Mouse (Mus musculus): ENCODE results near the gene Cdk14. TPM values are rescaled to one million over a fixed set of nuclear protein-coding genes. Genes with fewer than 3 reads are reported as not detected.

Cdk14 gene
- total and polyA plus RNA-seq, 2 experiments from 2014 or later: 34.8 to 54.0 TPM

GRCm38 (mm10) chr5:5042735-5043134 is 377.4 kb downstream of the Cdk14 start:
- WGBS: 63% methylated on average over 1 of the region's 1 CpGs
- Histone ChIP-seq H3K36me3 (ENCODE audit: insufficient read depth) (no peaks in the 10 kb centered on the region), H3K4me2 (ENCODE audit: low read depth) (no peak overlapping the region), H3K4me3 (ENCODE audit: low read depth, low read length) (no peak overlapping the region), H3K27ac (ENCODE audit: low read depth, low read length) (no peak overlapping the region), H3K27me3 (ENCODE audit: insufficient read depth, low read length) (no peaks in the 10 kb centered on the region), H3K9ac (no peak overlapping the region), H3K4me1 (ENCODE audit: insufficient read depth) (peaks cover 8% of the 10 kb centered on the region; the same call in 1 of the 2 replicates), H3K9me3 (ENCODE audit: low read length) (no peaks in the 10 kb centered on the region)
- no peak for TF ChIP-seq CTCF (IDR thresholded peaks at IDR 0.05; ENCODE audit: low read depth)
- DNase-seq (no peak), ATAC-seq (no peak)

DNA sequence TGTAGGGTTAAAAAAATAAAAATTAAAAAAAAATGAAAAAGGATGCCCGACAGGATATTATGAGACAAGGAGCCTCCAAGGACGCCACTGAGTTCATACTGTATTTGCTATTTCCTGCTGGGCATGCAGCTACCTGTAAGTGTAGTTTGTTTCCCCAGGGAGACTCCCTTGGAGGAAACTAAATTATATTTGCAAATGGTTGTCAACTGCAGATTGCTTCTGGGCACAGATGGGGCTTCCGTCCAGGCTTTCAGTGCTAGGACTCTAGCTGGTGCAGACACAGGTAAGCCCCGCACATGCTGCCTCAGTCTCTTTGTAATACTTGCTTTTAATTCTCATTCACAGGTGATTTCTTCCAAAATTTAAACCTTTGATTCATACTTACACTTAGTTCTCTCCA is 378.6 kb downstream of the Cdk14 start:
- no peak for TF ChIP-seq CTCF (IDR thresholded peaks at IDR 0.05; ENCODE audit: low read depth)
- 77% methylated on average over 4 of the region's 4 CpGs for WGBS
- H3K9ac ChIP-seq: no peak overlapping the region
- no peak overlapping the region for H3K4me2 ChIP-seq (ENCODE audit: low read depth)
- ATAC-seq (no peak), DNase-seq (no peak)
- H3K4me3 ChIP-seq (ENCODE audit: low read depth, low read length): no peak overlapping the region
- no peaks in the 10 kb centered on the region for H3K27me3 ChIP-seq (ENCODE audit: insufficient read depth, low read length)
- no peaks in the 10 kb centered on the region for H3K9me3 ChIP-seq (ENCODE audit: low read length)
- peaks cover 8% of the 10 kb centered on the region; the same call in 1 of the 2 replicates for H3K4me1 ChIP-seq (ENCODE audit: insufficient read depth)
- no peak overlapping the region for H3K27ac ChIP-seq (ENCODE audit: low read depth, low read length)
- no peaks in the 10 kb centered on the region for H3K36me3 ChIP-seq (ENCODE audit: insufficient read depth)

- ATAC-seq: peak; percentile 85
- no peaks in the 10 kb centered on the region for H3K27me3 ChIP-seq (ENCODE audit: insufficient read depth, low read length)
- no peaks in the 10 kb centered on the region for H3K9me3 ChIP-seq (ENCODE audit: low read length)
- H3K4me1 ChIP-seq (ENCODE audit: insufficient read depth): peaks cover 8% of the 10 kb centered on the region; the same call in 1 of the 2 replicates
- H3K9ac ChIP-seq: no peak overlapping the region
- peak; percentile 36 for DNase-seq
- H3K27ac ChIP-seq (ENCODE audit: low read depth, low read length): no peak overlapping the region
- H3K4me3 ChIP-seq (ENCODE audit: low read depth, low read length): no peak overlapping the region
- no peak for TF ChIP-seq CTCF (IDR thresholded peaks at IDR 0.05; ENCODE audit: low read depth)
- H3K36me3 ChIP-seq (ENCODE audit: insufficient read depth): no peaks in the 10 kb centered on the region
- 8% methylated on average over 4 of the region's 4 CpGs for WGBS
- H3K4me2 ChIP-seq (ENCODE audit: low read depth): no peak overlapping the region
Measured at GRCm38 (mm10) chr5:5039700-5040284, 380.3 kb downstream of the Cdk14 start.

- Histone ChIP-seq H3K4me1 (ENCODE audit: insufficient read depth) (no peaks in the 10 kb centered on the region), H3K4me3 (ENCODE audit: low read depth, low read length) (no peak overlapping the region), H3K27me3 (ENCODE audit: insufficient read depth, low read length) (no peaks in the 10 kb centered on the region), H3K9me3 (ENCODE audit: low read length) (no peaks in the 10 kb centered on the region), H3K27ac (ENCODE audit: low read depth, low read length) (no peak overlapping the region), H3K9ac (no peak overlapping the region), H3K4me2 (ENCODE audit: low read depth) (no peak overlapping the region), H3K36me3 (ENCODE audit: insufficient read depth) (no peaks in the 10 kb centered on the region)
- no peak for TF ChIP-seq CTCF (IDR thresholded peaks at IDR 0.05; ENCODE audit: low read depth)
- DNase-seq (no peak), ATAC-seq (no peak)
- 50% methylated on average over 5 of the region's 5 CpGs for WGBS
Measured at GRCm38 (mm10) chr5:5033445-5033844, 386.7 kb downstream of the Cdk14 start.

DNA sequence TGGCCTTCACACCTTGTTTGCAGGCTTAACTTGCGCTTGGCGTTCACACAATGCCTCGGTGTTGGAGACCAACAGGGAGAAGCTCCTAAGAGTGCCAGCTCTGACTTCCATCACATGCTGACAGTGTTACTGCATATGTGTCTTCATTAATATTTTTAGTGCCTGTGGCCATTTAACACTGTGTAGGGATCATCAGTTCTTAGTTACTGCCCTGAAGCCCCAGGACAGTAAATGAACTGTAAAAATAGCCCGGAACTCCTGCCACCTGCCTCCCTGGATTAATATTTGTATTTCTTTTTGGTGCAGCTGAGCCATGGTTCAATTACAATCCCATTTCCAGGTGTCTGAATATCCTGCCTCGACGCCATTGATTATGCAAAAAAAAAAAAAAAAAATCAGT is 387.3 kb downstream of the Cdk14 start:
- ATAC-seq (no peak), DNase-seq (no peak)
- Histone ChIP-seq H3K4me2 (ENCODE audit: low read depth) (no peak overlapping the region), H3K27ac (ENCODE audit: low read depth, low read length) (no peak overlapping the region), H3K27me3 (ENCODE audit: insufficient read depth, low read length) (no peaks in the 10 kb centered on the region), H3K9ac (no peak overlapping the region), H3K4me3 (ENCODE audit: low read depth, low read length) (no peak overlapping the region), H3K4me1 (ENCODE audit: insufficient read depth) (no peaks in the 10 kb centered on the region), H3K36me3 (ENCODE audit: insufficient read depth) (no peaks in the 10 kb centered on the region), H3K9me3 (ENCODE audit: low read length) (no peaks in the 10 kb centered on the region)
- 59% methylated on average over 6 of the region's 6 CpGs for WGBS
- TF ChIP-seq CTCF (IDR thresholded peaks at IDR 0.05; ENCODE audit: low read depth): no peak

- no peaks in the 10 kb centered on the region for H3K9me3 ChIP-seq (ENCODE audit: low read length)
- no peak overlapping the region for H3K27ac ChIP-seq (ENCODE audit: low read depth, low read length)
- no peaks in the 10 kb centered on the region for H3K27me3 ChIP-seq (ENCODE audit: insufficient read depth, low read length)
- H3K9ac ChIP-seq: no peak overlapping the region
- no peak overlapping the region for H3K4me3 ChIP-seq (ENCODE audit: low read depth, low read length)
- 69% methylated on average over 11 of the region's 11 CpGs for WGBS
- ATAC-seq (peak; percentile 27; the same call in 1 of the 2 replicates), DNase-seq (no peak)
- TF ChIP-seq CTCF (IDR thresholded peaks at IDR 0.05; ENCODE audit: low read depth): no peak
- no peaks in the 10 kb centered on the region for H3K36me3 ChIP-seq (ENCODE audit: insufficient read depth)
- no peak overlapping the region; the same call in 1 of the 2 replicates for H3K4me2 ChIP-seq (ENCODE audit: low read depth)
- H3K4me1 ChIP-seq (ENCODE audit: insufficient read depth): no peaks in the 10 kb centered on the region
Measured at GRCm38 (mm10) chr5:5032446-5032845, 387.7 kb downstream of the Cdk14 start.

GRCm38 (mm10) chr5:5030431-5030830 is 389.7 kb downstream of the Cdk14 start:
- DNase-seq (no peak), ATAC-seq (no peak)
- Histone ChIP-seq H3K27me3 (ENCODE audit: insufficient read depth, low read length) (no peaks in the 10 kb centered on the region), H3K4me2 (ENCODE audit: low read depth) (no peak overlapping the region), H3K36me3 (ENCODE audit: insufficient read depth) (no peaks in the 10 kb centered on the region), H3K4me3 (ENCODE audit: low read depth, low read length) (no peak overlapping the region), H3K9me3 (ENCODE audit: low read length) (no peaks in the 10 kb centered on the region), H3K4me1 (ENCODE audit: insufficient read depth) (no peaks in the 10 kb centered on the region), H3K9ac (no peak overlapping the region), H3K27ac (ENCODE audit: low read depth, low read length) (no peak overlapping the region)
- 68% methylated on average over 2 of the region's 2 CpGs for WGBS
- TF ChIP-seq CTCF (IDR thresholded peaks at IDR 0.05; ENCODE audit: low read depth): no peak
